Mouse (Mus musculus): ENCODE measurements around the gene Cabp4.

DNA sequence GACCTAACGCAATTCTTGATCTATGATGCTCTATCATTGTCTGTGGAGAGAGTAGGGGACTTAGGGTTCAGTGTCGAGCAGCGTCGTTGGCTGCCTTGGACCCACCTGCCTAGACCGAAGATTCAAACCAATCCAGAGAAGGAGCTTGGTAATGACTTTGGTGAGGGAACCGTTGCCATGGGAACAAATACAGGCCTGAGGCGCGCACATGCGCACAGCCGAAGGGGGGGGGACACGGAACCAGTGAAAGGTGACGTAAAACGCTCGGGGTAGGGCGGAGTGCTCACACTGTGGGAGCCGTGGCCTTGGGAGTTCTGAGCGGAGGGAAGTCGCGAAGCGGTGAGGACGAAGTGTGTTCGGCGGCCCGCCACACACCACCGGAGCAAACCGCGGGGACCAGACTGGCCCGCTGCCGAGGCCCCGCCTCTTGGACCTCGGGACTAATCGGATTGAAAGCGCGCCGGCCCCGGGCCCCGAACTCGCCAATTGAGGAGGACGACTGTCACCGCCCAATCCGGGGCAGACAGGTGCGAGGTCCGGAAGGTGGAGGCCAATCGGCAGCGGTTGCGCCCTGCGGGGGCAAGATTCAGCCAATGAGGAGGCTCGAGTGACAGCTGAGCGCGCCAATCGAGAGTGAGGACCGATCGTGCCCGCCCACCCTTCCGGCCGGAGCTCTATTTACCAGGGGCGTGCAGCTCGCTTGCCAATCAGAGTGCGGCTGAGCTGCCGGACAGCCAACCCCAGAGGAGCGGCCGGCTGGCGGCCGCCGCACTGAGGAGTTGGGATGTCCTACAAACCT, 47.0 kb downstream of the Cabp4 start, which contains the start of gene Cdk2ap2:
- TF ChIP-seq GATA1 (IDR thresholded peaks at IDR 0.05; ENCODE audit: low read length) (no peak), TAL1 (IDR thresholded peaks at IDR 0.05; ENCODE audit: low read length) (no peak)
